Mouse (Mus musculus) liver, adult 2 months (tissue): ENCODE data around the gene Zbed3.

Experiments used
- CTCF ChIP-seq: fragments of 200-500 bp; IDR thresholded peaks from 2 replicates; pipeline ENCODE4 v1.5.1; 2011; ENCODE audit warnings: low read depth, low read length, control low read depth
- POLR2A ChIP-seq: fragments of 200-500 bp; IDR thresholded peaks from 2 replicates; pipeline ENCODE4 v1.6.1; 2011; ENCODE audit warnings: low read length, control low read depth; ENCODE audit not compliant: insufficient read depth; ENCODE audit errors: extremely low read depth

DNA sequence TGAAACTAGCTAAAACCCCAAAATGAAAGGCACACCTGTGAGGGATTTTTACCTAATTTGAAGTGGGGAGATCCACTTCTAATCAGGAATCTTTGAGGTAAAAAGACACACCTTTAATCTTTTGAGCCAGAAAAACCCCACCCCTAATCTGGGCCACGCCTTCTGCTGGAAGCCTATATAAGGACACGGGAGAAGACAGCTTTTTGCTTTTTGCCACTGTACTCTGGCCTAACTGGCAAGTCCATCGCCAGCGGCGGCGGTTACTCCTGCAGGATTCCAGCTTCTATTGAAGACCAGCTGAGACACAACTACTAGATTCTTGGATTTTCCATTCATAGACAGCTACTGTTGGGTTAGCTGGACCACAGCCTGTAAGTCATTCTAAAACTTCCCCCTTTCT is at the start of gene Zbed3:
- TF ChIP-seq CTCF (no peak), POLR2A (no peak)
